Mouse (Mus musculus) small intestine, adult 2 months (tissue): ENCODE data around the gene Stpg2.

ENCODE experiments used
- CTCF ChIP-seq: fragments of 200-500 bp; IDR thresholded peaks from 2 replicates; pipeline ENCODE4 v1.5.1; 2012; ENCODE audit warnings: low read depth, mild to moderate bottlenecking, control low read depth, inconsistent platforms, low read length, moderate library complexity, mixed read lengths; ENCODE audit not compliant: insufficient replicate concordance, insufficient read length; ENCODE audit errors: extremely low read depth
- POLR2A ChIP-seq: fragments of 200-500 bp; IDR thresholded peaks from 2 replicates; pipeline ENCODE4 v1.6.1; 2012; ENCODE audit warnings: low read depth, mild to moderate bottlenecking, control low read depth, inconsistent platforms, low read length, moderate library complexity

DNA sequence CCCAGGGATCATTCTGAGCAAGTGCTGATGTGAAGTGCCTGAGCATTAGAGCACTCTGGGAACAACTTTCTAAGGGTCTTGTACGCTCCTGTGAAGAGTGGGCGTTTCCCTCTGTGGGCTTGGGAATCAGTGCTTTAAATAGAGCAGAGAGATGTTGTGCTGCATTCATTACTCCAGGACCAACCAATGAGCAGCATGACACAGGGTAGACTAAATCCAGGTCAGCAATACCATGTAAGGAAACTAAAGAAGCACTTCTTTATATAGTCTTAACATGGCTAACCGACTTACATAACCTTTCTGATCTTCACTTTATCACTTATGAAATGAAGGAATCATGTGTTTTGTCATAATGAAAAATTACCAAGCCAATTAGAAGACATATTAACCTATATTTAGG is 290.4 kb downstream of the Stpg2 start:
- no peak for TF ChIP-seq POLR2A
- TF ChIP-seq CTCF, result no peak
